Mouse (Mus musculus) macrophage (primary cell): ENCODE data around the gene Znhit3. TPM values are rescaled to one million over a fixed set of nuclear protein-coding genes. Genes with fewer than 3 reads are reported as not detected.
A peak's percentile ranks its signal among the peaks of the same experiment; 100 is the strongest.
"Not testable (repeated sequence)": the region's sequence is repeated elsewhere in the genome, so short reads cannot be mapped to it uniquely, and the experiment has no call there.

Experiments used
- H3K27ac ChIP-seq: fragments of 350-480 bp; formaldehyde crosslinking; 2 replicates; pipeline ENCODE4 v1.9.0; 2021
- H3K36me3 ChIP-seq: fragments of 350-480 bp; formaldehyde crosslinking; 2 replicates; pipeline ENCODE4 v1.9.0; 2021; ENCODE audit errors: inconsistent target
- H3K4me3 ChIP-seq: fragments of 350-480 bp; formaldehyde crosslinking; 2 replicates; pipeline ENCODE4 v1.9.0; 2021; ENCODE audit errors: inconsistent target
- H3K79me2 ChIP-seq: fragments of 350-480 bp; formaldehyde crosslinking; 2 replicates; pipeline ENCODE4 v1.9.0; 2021; ENCODE audit errors: inconsistent target
- WGBS: methylation state at CpG from one replicate; pipeline ENCODE4 v1.1.7; 2026; ENCODE audit warnings: inconsistent platforms; ENCODE audit not compliant: missing documents; 5-methylcytosine and 5-hydroxymethylcytosine counted together
- polyA plus RNA-seq: library from polyadenylated mRNA; stranded (reverse); fragments of 250-400 nt; gene quantifications from 3 replicates; pipeline ENCODE4 v1.2.4, GENCODE M21; 2018; ENCODE audit warnings: inconsistent platforms

The Znhit3 gene
- polyA plus RNA-seq, 1 experiment from 2014 or later = 6.5 TPM

DNA sequence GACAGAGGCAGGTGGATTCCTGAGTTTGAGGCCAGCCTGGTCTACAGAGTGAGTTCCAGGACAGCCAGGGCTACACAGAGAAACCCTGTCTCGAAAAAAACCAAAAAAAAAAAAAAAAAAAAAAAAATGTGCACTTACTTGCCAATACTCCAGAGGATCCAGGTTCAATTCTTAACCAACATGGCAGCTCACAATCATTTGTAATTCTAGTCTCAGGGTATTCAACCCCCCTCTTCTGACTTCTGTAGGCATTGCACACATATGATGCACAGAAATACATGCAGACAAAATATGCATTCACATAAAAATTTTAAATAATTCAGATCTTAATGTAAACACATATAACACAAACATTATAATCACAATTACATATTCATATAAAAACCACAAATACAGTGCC lies 40.1 kb downstream of the Znhit3 start:
- no CpG with 5 or more reads among the region's 1 CpGs for WGBS
- H3K36me3 ChIP-seq, H3K4me3 ChIP-seq, H3K27ac ChIP-seq: not testable (repeated sequence)
- peaks cover 18% of the 10 kb centered on the region for H3K79me2 ChIP-seq

DNA sequence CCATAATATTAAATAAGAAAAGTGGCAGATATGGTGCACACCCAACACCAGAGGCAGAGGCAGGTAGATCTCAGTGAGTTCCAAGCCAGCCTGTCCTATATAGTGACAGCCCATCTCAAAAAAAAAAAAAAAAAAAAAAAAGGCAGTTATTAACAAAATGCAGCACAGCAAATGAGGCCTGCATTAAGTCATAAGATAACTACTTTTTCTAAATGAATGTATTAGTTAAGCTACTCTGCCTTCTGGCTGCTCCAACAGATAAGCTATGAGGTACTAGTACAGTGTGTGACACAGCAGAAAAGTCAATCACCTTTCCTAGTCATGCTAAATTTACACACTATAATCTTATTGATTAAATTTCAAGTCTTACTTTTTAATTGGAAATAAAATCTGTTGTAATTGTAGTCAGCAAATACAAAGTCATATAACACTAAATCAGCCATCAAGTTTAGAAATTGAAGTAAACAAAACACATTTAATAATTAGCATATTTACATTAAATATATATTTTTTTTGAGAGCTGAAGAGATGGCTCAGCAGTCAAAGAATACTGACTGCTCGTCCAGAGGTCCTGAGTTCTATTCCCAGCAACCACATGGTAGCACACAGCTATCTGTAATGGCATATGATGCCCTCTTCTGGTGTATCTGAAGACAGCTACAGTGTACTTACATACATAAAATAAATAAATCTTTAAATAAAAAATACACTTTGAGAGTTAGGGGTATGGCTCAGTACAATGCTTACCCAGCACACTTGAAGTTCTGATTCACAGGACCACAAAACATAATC lies 42.9 kb downstream of the Znhit3 start:
- Histone ChIP-seq H3K27ac (no peak overlapping the region), H3K36me3 (no peaks in the 10 kb centered on the region), H3K4me3 (no peak overlapping the region), H3K79me2 (peaks cover 31% of the 10 kb centered on the region)
- WGBS = 86% methylated on average over 1 of the region's 1 CpGs

DNA sequence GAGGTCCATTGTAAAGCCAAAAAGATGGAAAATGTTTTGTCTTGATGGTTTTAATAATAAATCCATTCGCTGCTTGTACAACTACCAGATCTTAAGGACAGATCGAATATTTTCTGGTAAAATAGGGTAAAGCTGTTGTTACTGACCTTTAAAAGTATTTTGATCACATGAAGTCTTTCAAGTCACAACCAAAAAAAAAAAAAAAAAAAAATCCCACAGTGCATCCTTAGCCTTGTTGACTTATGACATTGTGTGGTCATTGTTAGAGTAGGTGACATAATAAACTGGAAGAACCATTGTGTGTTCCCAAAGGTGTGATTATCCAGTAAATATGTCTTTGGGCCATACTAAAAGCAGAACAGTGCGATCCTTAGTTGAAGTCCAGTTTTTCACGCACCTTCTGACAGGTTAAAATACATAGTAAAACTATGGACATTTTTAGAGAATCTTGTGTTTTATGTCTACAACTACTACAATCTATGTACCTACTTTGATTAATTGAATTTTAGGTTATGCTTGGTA lies 44.6 kb downstream of the Znhit3 start:
- peak overlapping the region; percentile 88 for H3K27ac ChIP-seq
- H3K79me2 ChIP-seq = peaks cover 47% of the 10 kb centered on the region
- H3K36me3 ChIP-seq = no peaks in the 10 kb centered on the region
- H3K4me3 ChIP-seq = peak overlapping the region; percentile 88
- 68% methylated on average over 4 of the region's 4 CpGs for WGBS

DNA sequence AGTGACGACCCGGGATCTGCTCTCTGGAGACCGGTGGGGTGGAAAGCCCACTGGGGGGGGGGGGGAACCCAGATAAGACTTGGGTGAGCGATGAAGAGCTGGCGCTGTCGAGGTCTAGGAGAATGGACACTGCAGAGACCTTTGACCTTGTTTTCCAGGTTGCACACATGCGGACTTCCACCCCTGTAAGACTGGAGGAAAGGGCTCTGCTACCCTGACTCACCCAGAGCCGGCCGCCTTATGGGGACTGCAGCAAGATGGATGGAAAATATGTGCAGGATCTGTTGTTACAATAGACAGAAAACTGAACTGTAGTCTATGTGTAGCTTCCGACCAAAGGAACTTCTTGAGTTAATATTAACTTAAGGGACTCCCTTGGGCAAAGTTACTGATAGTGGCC lies 45.1 kb downstream of the Znhit3 start:
- H3K27ac ChIP-seq = peak overlapping the region; percentile 88
- peaks cover 53% of the 10 kb centered on the region for H3K79me2 ChIP-seq
- H3K4me3 ChIP-seq = peak overlapping the region; percentile 88
- no peaks in the 10 kb centered on the region; the same call in 1 of the 2 replicates for H3K36me3 ChIP-seq
- 0% methylated on average over 10 of the region's 10 CpGs for WGBS

DNA sequence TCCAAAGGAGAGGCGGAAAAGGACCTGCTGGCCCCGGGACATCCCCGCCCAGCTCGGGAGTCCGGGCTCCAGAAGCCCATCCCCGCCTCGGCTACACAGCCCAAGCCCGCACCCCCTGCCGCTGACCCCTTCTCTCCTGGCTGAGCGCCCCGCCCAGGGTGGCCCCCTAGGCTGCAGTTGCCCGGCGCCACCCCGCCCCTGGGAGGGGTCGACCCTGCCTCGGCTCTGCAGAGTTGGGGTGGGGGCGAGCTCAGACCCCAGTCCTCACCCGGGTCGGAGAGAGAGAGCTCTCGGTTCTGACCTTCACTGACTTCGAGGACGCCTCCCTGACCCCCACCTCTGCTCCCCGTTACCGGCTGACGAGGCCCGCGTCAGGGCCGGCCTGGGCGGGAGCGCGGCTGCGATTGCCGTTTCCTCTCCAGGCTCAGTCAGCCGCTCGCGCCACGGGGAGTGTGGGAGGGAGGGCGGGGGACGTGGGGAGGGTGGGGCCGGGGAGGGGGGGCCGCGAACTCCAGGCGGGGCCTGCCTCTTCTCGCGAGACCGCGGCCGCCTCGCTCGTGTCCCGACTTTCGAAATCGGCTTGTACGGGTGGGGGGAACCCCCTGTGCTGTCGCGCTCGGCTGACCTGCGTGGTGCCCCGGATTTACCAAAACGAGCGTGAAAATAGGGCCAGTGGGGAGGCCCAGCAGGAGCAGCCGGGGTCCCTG lies 45.7 kb downstream of the Znhit3 start, which contains the start of gene Ggnbp2:
TSS of gene Ggnbp2 (minus strand) at position 481 of the 707 bp plus-strand sequence.
- peak within 1 kb of the TSS; percentile 91 for H3K27ac ChIP-seq
- WGBS = 3% methylated on average over 29 of the region's 62 CpGs
- H3K36me3 ChIP-seq = peaks cover 5% of the 10 kb centered on the region; the same call in 1 of the 2 replicates
- H3K4me3 ChIP-seq = peak within 1 kb of the TSS; percentile 92
- H3K79me2 ChIP-seq = peaks cover 58% of the 10 kb centered on the region

DNA sequence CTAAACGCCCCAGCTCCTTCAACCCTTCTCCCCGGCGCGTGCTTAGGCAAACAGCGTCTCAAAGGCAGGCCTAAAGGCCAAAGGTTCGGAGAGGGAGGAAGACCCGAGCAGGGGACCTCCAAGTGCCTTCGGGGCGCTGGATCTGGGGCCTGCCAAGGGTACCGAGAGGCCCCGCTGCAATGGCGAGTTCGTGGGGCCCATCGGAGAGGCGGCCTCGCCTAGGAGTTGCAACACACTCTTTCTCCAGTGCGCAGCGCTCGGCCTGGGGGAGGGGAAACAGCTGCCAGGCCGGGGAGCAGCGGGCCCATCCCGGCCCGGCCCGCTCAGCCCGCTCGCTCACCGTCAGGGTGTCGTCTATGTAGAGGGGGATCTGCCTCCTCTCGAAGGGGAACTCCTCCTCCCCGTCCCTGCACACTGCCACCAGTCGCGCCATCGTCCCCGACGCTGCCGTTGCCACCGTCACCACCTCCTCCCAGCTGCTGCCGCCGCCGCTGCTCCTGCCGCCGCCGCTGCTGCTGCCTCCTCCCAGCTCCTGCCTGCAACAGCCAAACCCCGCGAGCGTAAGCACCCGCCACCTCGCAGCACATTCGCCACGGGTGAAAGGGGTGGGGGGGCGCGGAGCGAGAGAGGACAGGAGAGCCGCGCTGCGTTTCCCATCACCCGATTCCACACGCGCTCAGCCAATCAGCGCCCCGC lies 46.5 kb downstream of the Znhit3 start:
- peak overlapping the region; percentile 92 for H3K4me3 ChIP-seq
- peak overlapping the region; percentile 91 for H3K27ac ChIP-seq
- peaks cover 66% of the 10 kb centered on the region for H3K79me2 ChIP-seq
- peaks cover 8% of the 10 kb centered on the region; the same call in 1 of the 2 replicates for H3K36me3 ChIP-seq
- WGBS = 2% methylated on average over 58 of the region's 61 CpGs

DNA sequence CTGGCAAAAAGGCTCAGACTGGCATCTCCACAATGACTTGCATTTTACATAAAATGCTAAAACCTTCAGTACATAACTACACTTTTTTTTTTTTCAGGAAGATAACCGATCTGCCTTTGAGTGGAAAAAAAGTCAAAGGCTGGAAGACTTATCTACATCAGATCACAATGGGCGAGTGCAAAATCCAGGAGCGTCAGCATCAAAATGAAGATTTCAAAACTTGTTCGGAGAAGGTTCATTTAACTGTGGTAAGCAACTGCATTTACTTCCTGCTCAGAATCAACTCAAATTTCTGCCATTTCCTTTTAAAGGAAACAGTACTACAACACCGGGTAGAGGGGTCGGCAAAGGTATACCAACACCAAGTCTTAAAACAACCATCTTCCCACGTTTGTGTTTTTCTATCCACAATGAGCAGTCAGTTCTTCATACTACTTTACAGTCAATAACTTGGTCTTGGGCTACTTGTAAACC lies 47.3 kb downstream of the Znhit3 start:
- whole genome bisulfite sequencing = under 1% methylated on average over 7 of the region's 7 CpGs
- H3K4me3 ChIP-seq = peak overlapping the region; percentile 92
- peaks cover 8% of the 10 kb centered on the region; the same call in 1 of the 2 replicates for H3K36me3 ChIP-seq
- H3K79me2 ChIP-seq = peaks cover 75% of the 10 kb centered on the region
- H3K27ac ChIP-seq = peak overlapping the region; percentile 91

DNA sequence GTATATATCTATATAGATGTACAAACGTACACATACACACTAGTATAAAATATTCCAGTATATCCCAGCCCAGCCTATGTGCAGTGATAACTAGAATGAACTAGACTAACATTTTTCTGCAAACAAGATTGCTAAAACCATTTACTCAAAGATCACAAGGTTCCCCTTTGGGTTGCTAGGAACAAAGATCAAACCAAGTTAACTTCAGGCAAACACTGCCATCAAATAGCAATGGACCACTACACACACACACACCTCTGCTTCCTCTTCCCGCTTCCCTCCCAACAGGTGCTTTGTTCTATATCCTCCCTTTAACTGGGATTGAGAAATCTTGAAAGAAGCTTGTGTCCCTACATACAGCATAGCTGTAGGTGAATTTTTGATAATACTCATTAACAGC lies 48.6 kb downstream of the Znhit3 start:
- no peak overlapping the region for H3K27ac ChIP-seq
- peaks cover 8% of the 10 kb centered on the region; the same call in 1 of the 2 replicates for H3K36me3 ChIP-seq
- no peak overlapping the region for H3K4me3 ChIP-seq
- H3K79me2 ChIP-seq = peaks cover 84% of the 10 kb centered on the region
- WGBS = 79% methylated on average over 2 of the region's 2 CpGs

DNA sequence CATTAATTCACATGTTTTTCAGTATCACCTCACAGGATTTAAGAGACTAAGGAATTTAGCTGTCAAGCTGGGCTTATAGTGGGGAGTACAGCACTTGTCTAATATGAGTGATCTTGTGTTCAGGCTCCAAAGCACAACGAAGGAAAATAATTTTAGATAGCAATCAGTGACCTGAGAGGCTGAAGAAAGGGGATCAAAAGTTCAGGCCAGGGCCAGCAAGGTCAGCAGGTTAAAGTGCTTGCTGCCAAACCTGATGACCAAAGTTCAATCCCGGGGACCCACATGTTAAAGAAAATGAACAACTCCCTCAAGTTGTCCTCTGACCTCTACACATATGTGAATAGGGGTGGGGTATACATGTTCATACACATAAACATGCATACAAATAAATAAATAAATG lies 50.9 kb downstream of the Znhit3 start:
- 56% methylated on average over 2 of the region's 2 CpGs for WGBS
- Histone ChIP-seq H3K79me2 (peaks cover 92% of the 10 kb centered on the region), H3K27ac (no peak overlapping the region), H3K36me3 (peaks cover 13% of the 10 kb centered on the region), H3K4me3 (no peak overlapping the region)

Other genes with a start within 250 kb of the Znhit3 start
- gene Mrm1, start 96.9 kb downstream of the Znhit3 start, polyA plus RNA-seq = 5.6 to 15.4 TPM (median 9.1 TPM) in 3 replicates
- 10.0 to 13.7 TPM (median 11.9 TPM) in 3 replicates for gene Dhrs11, start 87.4 kb downstream of the Znhit3 start, polyA plus RNA-seq
- 70.8 to 80.2 TPM (median 75.8 TPM) in 3 replicates for gene Ggnbp2, start 45.5 kb downstream of the Znhit3 start, polyA plus RNA-seq
- 1.1 to 3.6 TPM (median 1.7 TPM) in 3 replicates for gene Myo19, start 36.2 kb downstream of the Znhit3 start, polyA plus RNA-seq
- gene Pigw, start 36.1 kb downstream of the Znhit3 start, polyA plus RNA-seq = 3.5 to 7.1 TPM (median 4.7 TPM) in 3 replicates
- not detected in 3 replicates for gene Car4, start 41.4 kb upstream of the Znhit3 start, polyA plus RNA-seq
- 10.5 to 20.3 TPM (median 17.3 TPM) in 3 replicates for gene Usp32, start 223.8 kb upstream of the Znhit3 start, polyA plus RNA-seq